Mouse (Mus musculus): ENCODE measurements at regions not wholly inside any gene's neighbourhood (a gene's known extent, or its start where the extent isn't known, plus 50 kb on each side); places are given as distances from the start of the nearest gene placed in this dataset.

DNA sequence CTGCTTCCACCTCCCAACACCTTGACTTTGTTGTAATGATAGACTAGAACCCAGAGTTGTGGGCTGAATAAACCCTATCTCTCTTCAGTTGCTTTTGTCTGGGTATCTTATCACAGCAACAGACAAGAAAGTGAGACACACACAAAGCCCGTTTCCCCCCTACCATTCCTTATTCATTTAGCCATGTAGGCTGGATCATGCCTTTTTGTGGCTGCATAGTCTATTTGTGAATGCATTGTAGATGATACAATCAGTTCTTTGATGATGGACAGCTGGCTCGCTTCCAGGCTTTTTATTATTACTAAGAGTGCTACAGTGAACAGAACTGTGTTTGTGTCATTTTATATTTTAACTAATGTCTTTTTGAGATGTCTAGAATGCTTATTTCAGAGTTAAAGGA is 116.3 kb upstream of the Podxl start:
- no peaks in the 10 kb centered on the region for H3K36me3 ChIP-seq (replicated peaks)
- H3K4me1 ChIP-seq: no peaks in the 10 kb centered on the region; the same call in 1 of the 2 replicates
- H3K27ac ChIP-seq (replicated peaks): no peak overlapping the region
- no peaks in the 10 kb centered on the region for H3K27me3 ChIP-seq (replicated peaks; ENCODE audit: low read depth, poor library complexity, severe bottlenecking)
- no peak overlapping the region for H3K4me3 ChIP-seq
- no peaks in the 10 kb centered on the region for H3K9me3 ChIP-seq
- no peak for DNase-seq (ENCODE audit: low spot score)
- 83% methylated on average over 2 of the region's 2 CpGs for WGBS

DNA sequence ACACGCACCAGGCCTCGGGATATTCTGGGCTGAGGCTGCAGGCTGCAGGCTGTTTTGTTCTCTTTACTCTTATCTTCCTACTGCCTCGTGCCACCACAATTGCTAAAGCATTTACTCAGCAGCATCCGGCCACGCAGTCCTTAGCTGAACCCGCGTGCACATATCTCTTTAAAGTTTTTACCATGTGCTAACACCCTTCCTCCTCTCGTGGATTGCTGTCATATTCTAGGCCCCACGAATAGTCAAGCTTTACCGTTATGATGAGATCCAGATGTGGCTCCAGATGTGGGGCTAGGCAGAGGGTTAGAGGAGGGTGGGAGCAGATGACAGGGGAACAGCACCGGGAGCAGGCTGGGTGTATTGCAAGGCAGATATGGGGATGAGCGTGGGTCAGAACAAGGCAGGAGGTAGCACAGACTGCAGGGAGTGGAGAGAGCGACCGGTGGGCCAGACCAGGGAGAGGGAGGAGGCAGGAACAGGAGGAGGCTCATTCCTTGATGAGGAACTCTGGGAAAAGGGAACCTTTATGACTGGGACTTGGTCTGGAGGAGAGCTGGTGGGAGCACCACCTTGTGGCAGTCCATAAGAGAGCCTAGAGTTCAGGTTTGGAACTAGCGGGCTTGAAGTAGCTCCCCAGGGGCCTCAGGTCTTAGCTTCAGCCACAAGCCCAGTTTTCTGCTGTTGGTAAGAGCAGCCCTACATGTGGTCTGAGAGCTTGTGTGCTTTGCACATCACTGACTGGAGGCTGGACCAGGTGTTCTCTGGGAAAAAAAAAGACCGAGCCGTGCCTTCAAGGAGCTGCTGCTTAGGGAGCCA is 102.1 kb upstream of the Podxl start:
- Histone ChIP-seq H3K27ac (replicated peaks) (peak overlapping the region; percentile 51; the same call in 1 of the 2 replicates), H3K27me3 (replicated peaks; ENCODE audit: low read depth, poor library complexity, severe bottlenecking) (peaks cover 12% of the 10 kb centered on the region; the same call in 1 of the 2 replicates), H3K36me3 (replicated peaks) (no peaks in the 10 kb centered on the region), H3K4me1 (peaks cover 21% of the 10 kb centered on the region), H3K9me3 (no peaks in the 10 kb centered on the region), H3K4me3 (peak overlapping the region; percentile 16; the same call in 1 of the 2 replicates)
- peak; percentile 62 for DNase-seq (ENCODE audit: low spot score)
- 49% methylated on average over 17 of the region's 17 CpGs for WGBS

DNA sequence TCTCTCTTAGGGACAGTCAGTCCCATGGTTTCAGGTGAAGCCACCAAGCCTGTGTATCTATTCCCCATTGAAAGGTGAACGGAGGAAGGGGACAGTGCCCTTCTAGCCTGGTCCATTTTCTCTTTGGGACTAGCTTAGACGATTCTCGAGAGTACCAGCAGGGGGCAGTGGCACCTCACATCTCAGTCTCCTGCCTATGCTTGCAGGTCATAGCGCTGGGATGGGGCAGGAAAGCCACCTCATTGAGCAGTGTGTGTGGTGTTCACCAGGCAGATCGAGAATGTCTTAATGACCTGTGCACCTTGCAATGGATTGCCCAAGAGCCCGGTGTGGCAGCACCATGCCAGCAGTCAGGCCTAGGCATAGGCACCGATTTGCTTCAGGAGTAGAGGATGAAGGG is 100.7 kb upstream of the Podxl start:
- WGBS: 24% methylated on average over 7 of the region's 7 CpGs
- H3K4me1 ChIP-seq: peaks cover 21% of the 10 kb centered on the region
- no peaks in the 10 kb centered on the region for H3K9me3 ChIP-seq
- DNase-seq (ENCODE audit: low spot score): peak; percentile 77
- H3K36me3 ChIP-seq (replicated peaks): no peaks in the 10 kb centered on the region
- peaks cover 12% of the 10 kb centered on the region; the same call in 1 of the 2 replicates for H3K27me3 ChIP-seq (replicated peaks; ENCODE audit: low read depth, poor library complexity, severe bottlenecking)
- H3K27ac ChIP-seq (replicated peaks): no peak overlapping the region
- no peak overlapping the region for H3K4me3 ChIP-seq

DNA sequence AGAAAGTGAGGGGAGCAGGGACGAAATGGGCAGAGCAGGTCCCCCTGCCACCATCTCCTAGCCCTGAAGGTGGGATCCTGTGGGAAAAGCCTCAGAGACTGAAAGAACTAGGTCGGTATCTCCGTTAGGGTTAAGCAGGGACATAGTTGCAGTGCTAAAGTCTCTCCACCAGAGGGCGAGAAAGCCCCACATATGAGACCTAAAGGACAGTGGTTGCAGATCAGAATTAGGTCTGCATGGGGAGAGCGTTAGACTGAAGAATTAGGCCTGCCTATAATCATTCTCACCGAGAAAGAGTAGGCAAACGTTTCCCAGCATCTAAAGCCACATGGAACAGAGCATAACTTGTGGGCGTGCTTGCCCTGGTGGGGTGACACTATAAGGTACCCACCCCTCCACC is 97.0 kb upstream of the Podxl start:
- 14% methylated on average over 8 of the region's 8 CpGs for WGBS
- Histone ChIP-seq H3K27ac (replicated peaks) (no peak overlapping the region), H3K27me3 (replicated peaks; ENCODE audit: low read depth, poor library complexity, severe bottlenecking) (peaks cover 12% of the 10 kb centered on the region; the same call in 1 of the 2 replicates), H3K36me3 (replicated peaks) (no peaks in the 10 kb centered on the region), H3K4me3 (no peak overlapping the region), H3K9me3 (no peaks in the 10 kb centered on the region), H3K4me1 (peaks cover 12% of the 10 kb centered on the region)
- DNase-seq (ENCODE audit: low spot score): peak; percentile 70

DNA sequence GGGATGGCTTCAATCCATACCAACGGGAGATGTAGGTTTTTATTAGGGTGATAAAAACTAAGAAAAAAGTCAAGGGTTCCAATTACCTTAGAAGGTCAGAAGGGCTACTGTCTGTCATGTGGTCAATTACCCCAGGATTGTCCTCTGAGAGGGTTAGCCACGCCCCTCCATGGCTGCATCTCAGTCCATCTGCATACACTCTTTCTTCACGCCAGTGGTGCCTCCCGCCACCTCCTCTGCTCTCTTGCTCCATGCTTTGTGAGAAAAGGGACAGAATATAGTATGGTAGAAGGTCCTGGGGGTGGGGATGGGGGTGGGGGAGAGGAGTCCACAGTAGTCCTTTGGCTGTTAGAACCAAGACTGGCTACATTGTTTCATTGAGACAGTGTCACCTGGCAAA is 96.1 kb upstream of the Podxl start:
- H3K36me3 ChIP-seq (replicated peaks): no peaks in the 10 kb centered on the region
- no peak overlapping the region for H3K4me3 ChIP-seq
- H3K27me3 ChIP-seq (replicated peaks; ENCODE audit: low read depth, poor library complexity, severe bottlenecking): peaks cover 12% of the 10 kb centered on the region; the same call in 1 of the 2 replicates
- no peaks in the 10 kb centered on the region for H3K9me3 ChIP-seq
- DNase-seq (ENCODE audit: low spot score): no peak
- peaks cover 3% of the 10 kb centered on the region; the same call in 1 of the 2 replicates for H3K4me1 ChIP-seq
- 73% methylated on average over 4 of the region's 4 CpGs for WGBS
- no peak overlapping the region for H3K27ac ChIP-seq (replicated peaks)

DNA sequence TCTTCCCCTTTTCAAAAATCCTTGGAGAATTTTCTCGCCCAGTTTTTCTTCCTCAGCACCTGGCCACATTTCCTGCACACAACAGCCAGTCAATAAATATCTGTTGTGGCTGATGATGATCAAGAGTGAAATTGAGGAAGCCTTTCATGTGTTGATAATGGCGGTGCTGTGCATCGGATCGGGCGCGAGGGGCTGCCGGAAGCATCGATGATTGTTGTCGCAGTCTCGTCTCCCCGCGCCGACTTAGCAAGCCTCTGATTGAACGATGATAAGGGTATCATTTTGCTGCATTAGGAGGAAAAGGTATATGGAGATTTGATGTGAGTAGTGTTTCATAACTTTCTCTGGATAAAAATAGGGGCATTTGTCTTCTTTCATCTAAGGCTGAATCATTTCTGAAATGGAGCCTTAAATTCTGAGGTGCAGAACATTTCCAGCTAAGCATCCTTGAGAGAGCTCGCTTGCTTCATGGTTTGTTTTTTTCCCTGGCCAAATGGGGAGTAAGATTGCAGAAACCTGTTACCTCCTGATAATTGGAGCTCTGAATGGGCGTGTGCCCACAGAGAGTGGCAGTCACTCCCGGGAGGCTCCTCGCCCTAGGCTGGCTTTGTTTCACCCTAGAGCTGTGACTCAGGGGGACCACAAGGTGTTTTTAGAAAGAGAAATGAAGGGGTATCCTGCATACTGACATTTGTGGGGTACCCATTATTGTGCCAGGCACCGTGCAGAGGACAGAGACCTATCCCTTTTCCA is 94.8 kb upstream of the Podxl start:
- H3K36me3 ChIP-seq (replicated peaks): no peaks in the 10 kb centered on the region
- H3K27ac ChIP-seq (replicated peaks): no peak overlapping the region
- no peak for DNase-seq (ENCODE audit: low spot score)
- 87% methylated on average over 19 of the region's 19 CpGs for WGBS
- H3K9me3 ChIP-seq: no peaks in the 10 kb centered on the region
- H3K4me1 ChIP-seq: no peaks in the 10 kb centered on the region
- peaks cover 8% of the 10 kb centered on the region; the same call in 1 of the 2 replicates for H3K27me3 ChIP-seq (replicated peaks; ENCODE audit: low read depth, poor library complexity, severe bottlenecking)
- H3K4me3 ChIP-seq: no peak overlapping the region

DNA sequence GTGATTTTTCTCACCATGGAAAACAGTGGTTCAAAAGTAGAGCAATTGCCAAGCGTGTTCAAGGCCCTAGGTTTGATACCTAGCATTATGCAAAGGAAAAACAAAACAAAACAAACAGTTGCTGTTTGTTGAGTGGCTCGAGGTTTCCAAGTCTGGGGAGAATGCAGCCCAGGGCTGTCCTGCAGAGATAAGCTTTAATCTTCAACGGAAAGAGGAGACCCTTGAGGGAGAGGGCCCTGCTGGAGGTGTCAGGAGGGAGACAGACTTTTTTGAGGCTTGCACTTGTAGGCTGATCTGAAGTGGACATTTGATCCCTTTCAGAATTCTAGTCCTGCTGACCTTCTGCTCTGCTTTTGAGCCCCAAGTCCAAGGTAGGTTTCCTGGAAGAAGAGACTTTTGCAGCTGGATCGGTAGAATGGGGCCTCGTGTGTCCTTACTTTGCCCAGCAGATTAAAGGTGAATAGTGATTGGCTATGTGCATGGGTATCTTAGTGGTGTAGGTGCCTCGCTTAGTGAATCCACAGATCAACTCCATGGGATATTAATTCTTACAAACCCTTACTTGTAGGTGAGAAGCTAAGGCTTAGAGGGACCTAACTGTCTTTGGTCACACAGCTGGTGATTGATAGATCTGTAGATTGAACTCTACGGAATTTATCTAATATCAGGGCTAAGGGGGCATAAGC is 87.2 kb upstream of the Podxl start:
- H3K27me3 ChIP-seq (replicated peaks; ENCODE audit: low read depth, poor library complexity, severe bottlenecking): no peaks in the 10 kb centered on the region
- H3K4me3 ChIP-seq: no peak overlapping the region
- H3K27ac ChIP-seq (replicated peaks): no peak overlapping the region
- H3K4me1 ChIP-seq: 0 out of 2 replicates have a peak, but pooled peaks cover 2% of the 10 kb centered on the region
- DNase-seq (ENCODE audit: low spot score): no peak
- no peaks in the 10 kb centered on the region for H3K9me3 ChIP-seq
- 67% methylated on average over 7 of the region's 7 CpGs for WGBS
- no peaks in the 10 kb centered on the region for H3K36me3 ChIP-seq (replicated peaks)

DNA sequence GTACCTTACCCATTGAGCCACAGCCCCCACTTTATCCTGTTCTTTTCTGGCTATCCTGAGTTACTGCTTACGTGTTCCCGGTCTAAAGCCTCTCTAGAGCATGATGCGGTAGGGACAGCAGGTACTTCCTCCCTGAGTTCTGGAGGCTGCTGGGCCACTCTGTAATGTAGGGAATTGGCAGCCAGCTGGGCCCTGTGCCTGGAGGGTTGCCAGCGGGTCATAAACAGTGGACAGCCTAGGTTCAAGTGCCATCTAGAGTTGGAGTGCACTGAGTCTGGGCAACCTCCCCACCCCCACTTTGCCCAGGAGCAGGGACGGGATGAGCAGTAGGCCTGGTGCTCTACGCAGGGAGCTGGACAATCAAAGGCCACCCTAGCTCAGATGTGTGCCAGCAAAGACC is 81.5 kb upstream of the Podxl start:
- WGBS: 92% methylated on average over 6 of the region's 6 CpGs
- Histone ChIP-seq H3K36me3 (replicated peaks) (no peaks in the 10 kb centered on the region), H3K9me3 (no peaks in the 10 kb centered on the region), H3K4me1 (peaks cover 12% of the 10 kb centered on the region), H3K27ac (replicated peaks) (no peak overlapping the region), H3K4me3 (no peak overlapping the region), H3K27me3 (replicated peaks; ENCODE audit: low read depth, poor library complexity, severe bottlenecking) (no peaks in the 10 kb centered on the region)
- DNase-seq (ENCODE audit: low spot score): no peak

DNA sequence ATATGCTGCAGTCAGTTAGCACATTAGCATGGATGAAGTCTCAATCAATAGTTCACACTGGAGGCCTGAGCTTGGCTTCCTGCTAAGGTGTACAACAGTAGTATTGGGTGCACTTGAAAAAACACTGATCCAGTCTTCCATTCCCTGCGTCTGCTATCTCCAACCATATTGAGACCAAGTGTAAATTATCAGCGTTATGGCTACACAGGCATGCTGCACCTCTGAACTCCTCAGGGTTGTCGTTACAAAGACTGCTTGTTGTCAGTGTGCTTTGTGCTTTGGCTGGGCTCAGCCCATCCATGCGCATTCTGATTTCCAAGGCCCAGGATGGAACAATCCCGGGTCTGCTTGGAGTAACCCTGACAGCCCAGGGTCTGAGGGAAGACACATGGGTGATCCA is 80.7 kb upstream of the Podxl start:
- H3K27me3 ChIP-seq (replicated peaks; ENCODE audit: low read depth, poor library complexity, severe bottlenecking): no peaks in the 10 kb centered on the region
- no peaks in the 10 kb centered on the region for H3K36me3 ChIP-seq (replicated peaks)
- no peak overlapping the region for H3K27ac ChIP-seq (replicated peaks)
- H3K4me3 ChIP-seq: no peak overlapping the region
- no peak for DNase-seq (ENCODE audit: low spot score)
- WGBS: 81% methylated on average over 5 of the region's 5 CpGs
- H3K9me3 ChIP-seq: no peaks in the 10 kb centered on the region
- peaks cover 12% of the 10 kb centered on the region for H3K4me1 ChIP-seq

DNA sequence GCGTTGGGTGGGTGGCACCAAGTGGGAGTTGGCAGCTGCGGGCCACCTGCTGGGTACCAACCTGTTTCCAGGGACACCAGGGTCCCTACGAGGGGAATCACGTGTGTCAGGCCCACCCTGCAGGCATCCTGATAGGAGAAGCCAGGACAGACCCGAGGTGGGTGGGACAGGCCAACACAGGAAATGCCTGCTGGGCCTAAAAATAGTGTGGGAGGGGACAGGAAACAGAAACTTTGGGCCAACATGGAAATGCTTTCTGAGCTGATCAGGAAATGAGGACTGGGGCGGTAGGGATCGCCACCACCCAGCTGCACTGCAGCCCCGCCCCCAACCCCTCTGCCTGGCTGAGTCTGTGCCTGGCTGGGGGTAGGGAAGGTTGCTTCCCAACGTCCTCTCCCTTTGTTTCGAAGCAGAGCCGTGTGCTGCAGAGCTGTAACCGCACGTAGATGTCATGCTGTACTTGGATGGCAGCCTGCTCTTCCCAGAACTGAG is 78.7 kb upstream of the Podxl start:
- Histone ChIP-seq H3K27ac (replicated peaks) (peak overlapping the region; percentile 77), H3K4me3 (no peak overlapping the region), H3K4me1 (peaks cover 26% of the 10 kb centered on the region), H3K36me3 (replicated peaks) (no peaks in the 10 kb centered on the region), H3K27me3 (replicated peaks; ENCODE audit: low read depth, poor library complexity, severe bottlenecking) (peaks cover 14% of the 10 kb centered on the region), H3K9me3 (no peaks in the 10 kb centered on the region)
- DNase-seq (ENCODE audit: low spot score): peak; percentile 62
- 27% methylated on average over 13 of the region's 13 CpGs for WGBS

DNA sequence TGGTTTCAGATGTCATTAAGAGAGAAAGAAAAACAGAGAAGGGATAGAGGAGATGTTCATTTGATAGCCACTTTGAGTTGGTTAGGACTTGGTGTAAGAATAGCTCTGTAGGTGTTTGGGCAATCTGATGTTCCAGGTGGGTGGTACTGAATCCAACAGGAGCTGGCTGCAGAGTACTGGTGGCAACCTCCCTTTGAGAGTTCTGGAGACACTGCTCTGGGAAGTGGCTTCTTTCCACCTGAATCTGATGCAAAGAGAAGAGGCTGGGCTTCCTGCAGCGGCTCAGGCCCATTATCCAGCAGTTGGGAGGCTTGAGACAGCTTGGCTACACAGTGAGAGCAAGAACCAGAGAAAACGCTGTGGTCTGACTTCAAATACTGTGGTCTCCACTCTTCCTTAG is 77.0 kb upstream of the Podxl start:
- Histone ChIP-seq H3K4me1 (peaks cover 36% of the 10 kb centered on the region), H3K27ac (replicated peaks) (no peak overlapping the region), H3K36me3 (replicated peaks) (no peaks in the 10 kb centered on the region), H3K4me3 (no peak overlapping the region), H3K27me3 (replicated peaks; ENCODE audit: low read depth, poor library complexity, severe bottlenecking) (peaks cover 25% of the 10 kb centered on the region), H3K9me3 (no peaks in the 10 kb centered on the region)
- no peak for DNase-seq (ENCODE audit: low spot score)
- WGBS: 53% methylated on average over 2 of the region's 2 CpGs

DNA sequence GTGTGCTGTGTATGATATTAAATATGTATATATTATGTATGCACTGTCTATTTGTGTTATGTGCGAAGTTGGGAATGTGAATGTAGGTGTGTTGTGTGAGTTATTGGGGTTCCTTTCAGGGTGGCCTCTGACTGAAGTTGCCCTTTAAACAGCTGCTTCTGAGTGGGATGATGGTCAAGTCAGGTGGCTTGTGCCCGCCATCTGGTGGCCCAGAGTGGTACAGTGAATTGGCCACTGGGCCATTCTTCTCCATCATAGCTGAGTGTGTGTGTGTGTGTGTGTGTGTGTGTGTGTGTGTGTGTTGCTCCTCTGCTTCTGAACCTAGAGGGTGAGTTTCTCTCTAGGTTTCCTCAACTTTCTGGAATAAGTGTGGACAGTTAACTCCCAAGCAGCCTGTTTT is 75.7 kb upstream of the Podxl start:
- peaks cover 25% of the 10 kb centered on the region for H3K27me3 ChIP-seq (replicated peaks; ENCODE audit: low read depth, poor library complexity, severe bottlenecking)
- H3K9me3 ChIP-seq: no peaks in the 10 kb centered on the region
- no peak overlapping the region for H3K4me3 ChIP-seq
- DNase-seq (ENCODE audit: low spot score): peak; percentile 72
- no peaks in the 10 kb centered on the region for H3K36me3 ChIP-seq (replicated peaks)
- H3K4me1 ChIP-seq: peaks cover 36% of the 10 kb centered on the region
- H3K27ac ChIP-seq (replicated peaks): no peak overlapping the region
- 23% methylated on average over 2 of the region's 2 CpGs for WGBS
